Mouse (Mus musculus): ENCODE measurements around the gene Gm9780. TPM values are rescaled to one million over a fixed set of nuclear protein-coding genes. Genes with fewer than 3 reads are reported as not detected.

Gm9780 gene
- polyA plus RNA-seq (2014; fragmentation: Illumina TruSeq; extraction: RNeasy Lipid Tissue Mini Kit (QIAGEN cat#74804); ENCODE audit: low read depth, low replicate concordance): 150 TPM

GRCm38 (mm10) chr14:26042611-26043010, at the start of gene Gm9780:
Gm9780 (minus strand) TSS chr14:26042711.

GRCm38 (mm10) chr14:26081997-26082396, 39.5 kb upstream of the Gm9780 start, which contains the start of gene Cphx3:
Cphx3 (plus strand) TSS chr14:26082297.

GRCm38 (mm10) chr14:26081216-26081615, 38.7 kb upstream of the Gm9780 start, which contains the start of gene Cphx2:
Cphx2 (plus strand) TSS chr14:26081516.

GRCm38 (mm10) chr14:26067325-26067633, 24.8 kb upstream of the Gm9780 start, which contains the start of gene Tmem254c:
Tmem254c (minus strand) TSS chr14:26067355.

GRCm38 (mm10) chr14:25978371-25979241, 63.9 kb downstream of the Gm9780 start, which contains the start of gene Duxbl1:
Duxbl1 (plus strand) TSS chr14:25978577.

Other genes starting within 250 kb of the Gm9780 start
- gene Anxa11, start 200.6 kb downstream of the Gm9780 start, polyA plus RNA-seq (2014; fragmentation: Illumina TruSeq; extraction: RNeasy Lipid Tissue Mini Kit (QIAGEN cat#74804); ENCODE audit: low read depth, low replicate concordance): 48.4 TPM
- gene Plac9a, start 139.6 kb downstream of the Gm9780 start, polyA plus RNA-seq (2014; fragmentation: Illumina TruSeq; extraction: RNeasy Lipid Tissue Mini Kit (QIAGEN cat#74804); ENCODE audit: low read depth, low replicate concordance): 24.9 TPM
- gene Tmem254a, start 115.0 kb downstream of the Gm9780 start, polyA plus RNA-seq (2014; fragmentation: Illumina TruSeq; extraction: RNeasy Lipid Tissue Mini Kit (QIAGEN cat#74804); ENCODE audit: low read depth, low replicate concordance): 16.4 TPM
- 0.45 TPM for gene Cphx1, start 104.4 kb downstream of the Gm9780 start, polyA plus RNA-seq (2014; fragmentation: Illumina TruSeq; extraction: RNeasy Lipid Tissue Mini Kit (QIAGEN cat#74804); ENCODE audit: low read depth, low replicate concordance)
- 0.34 TPM for gene Duxbl1, start 64.1 kb downstream of the Gm9780 start, polyA plus RNA-seq (2014; fragmentation: Illumina TruSeq; extraction: RNeasy Lipid Tissue Mini Kit (QIAGEN cat#74804); ENCODE audit: low read depth, low replicate concordance)
- gene Tmem254c, start 24.6 kb upstream of the Gm9780 start, polyA plus RNA-seq (2014; fragmentation: Illumina TruSeq; extraction: RNeasy Lipid Tissue Mini Kit (QIAGEN cat#74804); ENCODE audit: low read depth, low replicate concordance): 169 TPM
- not detected for gene Cphx2, start 38.8 kb upstream of the Gm9780 start, polyA plus RNA-seq (2014; fragmentation: Illumina TruSeq; extraction: RNeasy Lipid Tissue Mini Kit (QIAGEN cat#74804); ENCODE audit: low read depth, low replicate concordance)
- gene Cphx3, start 39.6 kb upstream of the Gm9780 start, polyA plus RNA-seq (2014; fragmentation: Illumina TruSeq; extraction: RNeasy Lipid Tissue Mini Kit (QIAGEN cat#74804); ENCODE audit: low read depth, low replicate concordance): not detected
- gene Duxbl2, start 75.6 kb upstream of the Gm9780 start, polyA plus RNA-seq (2014; fragmentation: Illumina TruSeq; extraction: RNeasy Lipid Tissue Mini Kit (QIAGEN cat#74804); ENCODE audit: low read depth, low replicate concordance): 1.1 TPM
- gene Plac9b, start 139.8 kb upstream of the Gm9780 start, polyA plus RNA-seq (2014; fragmentation: Illumina TruSeq; extraction: RNeasy Lipid Tissue Mini Kit (QIAGEN cat#74804); ENCODE audit: low read depth, low replicate concordance): 109 TPM
- 110 TPM for gene Tmem254b, start 164.3 kb upstream of the Gm9780 start, polyA plus RNA-seq (2014; fragmentation: Illumina TruSeq; extraction: RNeasy Lipid Tissue Mini Kit (QIAGEN cat#74804); ENCODE audit: low read depth, low replicate concordance)
- 0.45 TPM for gene Duxbl3, start 215.3 kb upstream of the Gm9780 start, polyA plus RNA-seq (2014; fragmentation: Illumina TruSeq; extraction: RNeasy Lipid Tissue Mini Kit (QIAGEN cat#74804); ENCODE audit: low read depth, low replicate concordance)

Measured in adipose tissue, adult 10 weeks (tissue).